Mouse (Mus musculus) CH12.LX (cell line): ENCODE measurements around the gene Adam17. TPM values are rescaled to one million over a fixed set of nuclear protein-coding genes. Genes with fewer than 3 reads are reported as not detected.

ENCODE experiments used
- DNase-seq: peaks from one replicate; pipeline ENCODE4 v3.0.0-alpha.2; 2013; ENCODE audit errors: extremely low read depth
- H3K27ac ChIP-seq: 2 replicates; pipeline ENCODE4 v1.5.1; 2012; ENCODE audit warnings: low read depth, mild to moderate bottlenecking, control low read depth, moderate library complexity; ENCODE audit not compliant: insufficient read depth
- H3K27me3 ChIP-seq: replicated peaks from 2 replicates; pipeline ENCODE3; 2012; ENCODE audit warnings: inconsistent platforms
- H3K36me3 ChIP-seq, 2 experiments: replicated peaks in 1 of 2; 2 replicates each; pipeline versions ENCODE3 to v1.6.1; 2012; ENCODE audit warnings: inconsistent platforms in 1 of 2, low read length in 1 of 2, mild to moderate bottlenecking in 1 of 2, mixed read lengths in 1 of 2, moderate library complexity in 1 of 2; ENCODE audit not compliant: control insufficient read depth in 1 of 2, insufficient read depth in 1 of 2
- H3K4me1 ChIP-seq, 2 experiments: 2 replicates each; pipeline ENCODE4 v1.6.1; 2012; ENCODE audit warnings: inconsistent platforms in 1 of 2, moderate library complexity in 1 of 2; ENCODE audit not compliant: insufficient read depth in 2 of 2, control insufficient read depth in 1 of 2
- H3K4me2 ChIP-seq: 2 replicates; pipeline ENCODE4 v1.6.1; 2012; ENCODE audit warnings: low read depth, mild to moderate bottlenecking, control low read depth; ENCODE audit not compliant: poor library complexity, insufficient read depth, severe bottlenecking
- H3K4me3 ChIP-seq, 3 experiments: fragments of 150-350 bp in 1 of 3; sonication (generic) in 1 of 3; replicated peaks in 1 of 3; 2 replicates each; pipeline versions ENCODE3 to v1.5.1; 2011 to 2012; ENCODE audit warnings: low read depth in 2 of 3, low read length in 2 of 3, mild to moderate bottlenecking in 2 of 3, moderate library complexity in 2 of 3, control low read depth in 1 of 3, improper control_type of control experiment in 1 of 3, inconsistent platforms in 1 of 3, mixed read lengths in 1 of 3; ENCODE audit not compliant: poor library complexity in 1 of 3
- H3K79me2 ChIP-seq: replicated peaks from 2 replicates; pipeline ENCODE4 v1.6.1; 2012; ENCODE audit warnings: mild to moderate bottlenecking, moderate library complexity; ENCODE audit not compliant: control insufficient read depth, poor library complexity, insufficient read depth, severe bottlenecking; ENCODE audit errors: extremely low read depth
- H3K9ac ChIP-seq: 2 replicates; pipeline ENCODE4 v1.6.1; 2012; ENCODE audit warnings: low read depth, mild to moderate bottlenecking, control low read depth, moderate library complexity; ENCODE audit not compliant: insufficient read depth
- H3K9me3 ChIP-seq: replicated peaks from 2 replicates; pipeline ENCODE3; 2012; ENCODE audit warnings: low read length, inconsistent platforms, mixed read lengths
- CHD1 ChIP-seq: IDR thresholded peaks from 2 replicates; pipeline ENCODE4 v1.6.1; 2012; ENCODE audit warnings: low read depth, low read length, improper control_type of control experiment, inconsistent platforms
- CHD2 ChIP-seq: IDR thresholded peaks from 2 replicates; pipeline ENCODE4 v1.6.1; 2011; ENCODE audit warnings: low read length, improper control_type of control experiment
- CTCF ChIP-seq, 2 experiments: IDR thresholded peaks in 1 of 2; conservative IDR thresholded peaks in 1 of 2; 2 replicates each; pipeline ENCODE4 v1.5.1; 2011 to 2012; ENCODE audit warnings: low read depth in 2 of 2, low read length in 2 of 2, improper control_type of control experiment in 1 of 2, inconsistent platforms in 1 of 2, mild to moderate bottlenecking in 1 of 2, moderate library complexity in 1 of 2
- E2F4 ChIP-seq: IDR thresholded peaks from 2 replicates; pipeline ENCODE4 v1.6.1; 2011; ENCODE audit warnings: low read depth, low read length, improper control_type of control experiment; ENCODE audit not compliant: insufficient replicate concordance
- EP300 ChIP-seq: IDR thresholded peaks from 2 replicates; pipeline ENCODE4 v1.6.1; 2011; ENCODE audit warnings: low read length, improper control_type of control experiment
- HCFC1 ChIP-seq: IDR thresholded peaks from 2 replicates; pipeline ENCODE4 v1.6.1; 2012; ENCODE audit warnings: low read depth, mild to moderate bottlenecking, inconsistent platforms, low read length, improper control_type of control experiment
- JUND ChIP-seq: conservative IDR thresholded peaks from 2 replicates; pipeline ENCODE4 v1.6.1; 2011; ENCODE audit warnings: low read depth, low read length, improper control_type of control experiment
- MAX ChIP-seq: IDR thresholded peaks from 2 replicates; pipeline ENCODE4 v1.6.1; 2011; ENCODE audit warnings: low read length, improper control_type of control experiment
- NELFE ChIP-seq: IDR thresholded peaks from 2 replicates; pipeline ENCODE4 v1.6.1; 2011; ENCODE audit warnings: low read depth, low read length, improper control_type of control experiment
- POLR2A ChIP-seq: IDR thresholded peaks from 2 replicates; pipeline ENCODE4 v1.6.1; 2011; ENCODE audit warnings: low read depth, mild to moderate bottlenecking, improper control_type of control experiment, low read length
- RAD21 ChIP-seq: IDR thresholded peaks from 2 replicates; pipeline ENCODE4 v1.6.1; 2011; ENCODE audit warnings: low read depth, mild to moderate bottlenecking, low read length, improper control_type of control experiment, moderate library complexity
- UBTF ChIP-seq: IDR thresholded peaks from 2 replicates; pipeline ENCODE4 v1.6.1; 2012; ENCODE audit warnings: low read depth, mild to moderate bottlenecking, inconsistent platforms, low read length, improper control_type of control experiment, moderate library complexity
- ZC3H11A ChIP-seq: IDR thresholded peaks from 2 replicates; pipeline ENCODE4 v1.6.1; 2012; ENCODE audit warnings: low read depth, mild to moderate bottlenecking, inconsistent platforms, low read length, improper control_type of control experiment
- ZKSCAN1 ChIP-seq: IDR thresholded peaks from 2 replicates; pipeline ENCODE4 v1.6.1; 2012; ENCODE audit warnings: low read depth, inconsistent platforms, low read length, improper control_type of control experiment, borderline replicate concordance
- ZMIZ1 ChIP-seq: IDR thresholded peaks from 2 replicates; pipeline ENCODE4 v1.6.1; 2012; ENCODE audit warnings: low read depth, mild to moderate bottlenecking, inconsistent platforms, low read length, improper control_type of control experiment
- ZNF384 ChIP-seq: IDR thresholded peaks from 2 replicates; pipeline ENCODE4 v1.6.1; 2012; ENCODE audit warnings: low read depth, low read length, improper control_type of control experiment, inconsistent platforms
- dilution Hi-C: fragments of 300-500 bp; cut with MboI; formaldehyde crosslinking; loops from 2 replicates; pipeline ENCODE4 v1.14.3; 2020; ENCODE audit warnings: low sequenced_read_pairs; ENCODE audit not compliant: extremely low pct_unique_long_range_greater_than_20kb, extremely low pct_ligation_motif_present
- in situ Hi-C: fragments of 300-500 bp; cut with MboI; formaldehyde crosslinking; loops from 3 replicates; pipeline ENCODE4 v1.14.3; 2019; ENCODE audit warnings: low sequenced_read_pairs, low pct_ligation_motif_present, low pct_unique_long_range_greater_than_20kb, mixed read lengths
- polyA plus RNA-seq: library from polyadenylated mRNA; unstranded; fragments of >175 nt; gene quantifications from 2 replicates; pipeline ENCODE4 v1.2.1, GENCODE M21; 2012; ENCODE audit warnings: low read depth; ENCODE audit not compliant: insufficient read length
- total RNA-seq, 2 experiments: library from RNA; depleted of rRNA; stranded (reverse); fragments of 300-350 nt in 1 of 2; fragments of >200 nt in 1 of 2; gene quantifications; 2 replicates each; pipeline ENCODE4 v1.2.3; 2012 to 2014

Gene Adam17
- total and polyA plus RNA-seq, 3 experiments = 47.5 to 60.1 (median 50.1) TPM

DNA sequence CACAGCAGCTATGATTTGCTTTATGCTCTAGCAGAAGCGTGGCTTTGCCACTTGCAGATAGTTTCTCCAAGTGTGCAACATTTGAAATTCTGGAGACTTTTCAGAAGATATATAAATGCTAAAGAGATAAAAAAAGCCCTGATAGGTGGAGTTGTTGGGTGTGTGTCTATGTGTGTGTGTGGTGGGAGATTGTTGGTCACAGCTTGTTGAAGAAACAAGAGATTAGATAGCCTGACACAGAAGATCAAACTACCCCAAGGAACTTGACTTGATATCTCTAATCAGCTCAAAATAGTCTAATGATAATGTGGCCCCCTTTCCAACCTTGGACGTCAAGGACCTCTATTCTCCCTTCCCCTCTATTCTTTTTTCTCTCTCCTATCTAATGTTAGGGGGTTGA is 37.2 kb upstream of the Adam17 start:
- Histone ChIP-seq H3K9ac (no peak overlapping the region), H3K9me3 (peaks cover 4% of the 10 kb centered on the region), H3K36me3 (peaks cover 31 to 71% of the 10 kb centered on the region in 2 experiments), H3K4me1 (peaks cover 2 to 44% of the 10 kb centered on the region in 2 experiments), H3K4me3 (no peak overlapping the region), H3K4me2 (no peak overlapping the region), H3K79me2 (peaks cover 89% of the 10 kb centered on the region)
- dilution Hi-C loops (no loop called here), in situ Hi-C loops (no loop called here)
- DNase-seq = no peak
- TF ChIP-seq ZC3H11A = no peak
- no peak for TF ChIP-seq ZMIZ1
- no peak for TF ChIP-seq POLR2A
- no peak for TF ChIP-seq CHD2
- TF ChIP-seq ZNF384 = no peak
- TF ChIP-seq NELFE = no peak
- TF ChIP-seq RAD21 = no peak
- TF ChIP-seq CTCF (conservative IDR thresholded peaks at IDR 0.05 in 1 of 2, IDR thresholded peaks at IDR 0.05 in 1 of 2; ENCODE audit: low read depth in 2 of 2, low read length in 2 of 2) = no peak
- no peak for TF ChIP-seq E2F4
- no peak for TF ChIP-seq HCFC1
- TF ChIP-seq MAX = no peak
- TF ChIP-seq JUND = no peak
- no peak for TF ChIP-seq ZKSCAN1
- no peak for TF ChIP-seq CHD1
- no peak for TF ChIP-seq UBTF
- TF ChIP-seq, all 38 proteins: peak for 0
- Histone ChIP-seq H3K27me3 (no peaks in the 10 kb centered on the region), H3K27ac (no peak overlapping the region)

GRCm38 (mm10) chr12:21409651-21410050 is 36.2 kb upstream of the Adam17 start:
- H3K4me3 ChIP-seq = no peak overlapping the region
- no peak overlapping the region for H3K27ac ChIP-seq
- H3K9me3 ChIP-seq = peaks cover 4% of the 10 kb centered on the region
- no peaks in the 10 kb centered on the region for H3K27me3 ChIP-seq
- H3K4me2 ChIP-seq = no peak overlapping the region
- dilution Hi-C loops (no loop called here), in situ Hi-C loops (no loop called here)
- DNase-seq = no peak
- H3K79me2 ChIP-seq = peaks cover 87% of the 10 kb centered on the region
- H3K36me3 ChIP-seq = peaks cover 33 to 69% of the 10 kb centered on the region in 2 experiments
- TF ChIP-seq RAD21 = no peak
- peak; percentile 56; the same call in 1 of the 2 replicates for TF ChIP-seq EP300
- no peak overlapping the region for H3K9ac ChIP-seq
- peaks cover 0 to 34% of the 10 kb centered on the region in 2 experiments; a peak in 3 of 4 replicates for H3K4me1 ChIP-seq
